Mouse (Mus musculus): ENCODE measurements at regions not wholly inside any gene's neighbourhood (a gene's known extent, or its start where the extent isn't known, plus 50 kb on each side); places are given as distances from the start of the nearest gene placed in this dataset.

DNA sequence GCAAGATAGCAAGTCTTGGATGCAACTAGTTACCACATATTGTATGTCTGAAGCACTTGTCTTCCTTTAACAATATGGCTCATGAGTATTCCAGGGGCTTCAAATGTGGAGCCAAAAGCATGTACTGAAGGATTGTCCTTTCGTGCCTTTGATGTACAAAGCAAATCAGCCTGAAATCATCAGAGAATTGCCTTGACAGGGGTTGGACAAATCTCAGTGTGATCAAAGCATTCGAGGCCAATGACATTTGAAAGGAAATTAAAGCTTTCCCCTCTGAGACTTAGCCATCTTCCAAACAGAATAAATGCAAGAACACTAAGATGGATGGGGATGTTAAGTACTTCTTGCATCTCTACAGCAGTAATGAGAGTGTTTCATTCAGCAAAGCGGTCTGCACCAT, 1144.9 kb downstream of the Mat2b start:
- Histone ChIP-seq H3K9me3 (replicated peaks; ENCODE audit: control insufficient read depth, low read length) (no peaks in the 10 kb centered on the region), H3K9ac (ENCODE audit: low read depth, low read length) (no peak overlapping the region), H3K27ac (ENCODE audit: low read length) (no peak overlapping the region), H3K36me3 (ENCODE audit: control insufficient read depth, insufficient read depth) (no peaks in the 10 kb centered on the region), H3K4me1 (ENCODE audit: control insufficient read depth, low read depth, low read length) (no peaks in the 10 kb centered on the region), H3K27me3 (ENCODE audit: control insufficient read depth, insufficient read depth, low read depth, low read length) (no peaks in the 10 kb centered on the region), H3K4me3 (ENCODE audit: low read depth, low read length) (no peak overlapping the region), H3K4me2 (ENCODE audit: low read depth, low read length) (no peak overlapping the region)
- 48% methylated on average over 3 of the region's 3 CpGs for WGBS (ENCODE audit: insufficient replicate concordance)
- no peak for ATAC-seq (ENCODE audit: low read depth)

DNA sequence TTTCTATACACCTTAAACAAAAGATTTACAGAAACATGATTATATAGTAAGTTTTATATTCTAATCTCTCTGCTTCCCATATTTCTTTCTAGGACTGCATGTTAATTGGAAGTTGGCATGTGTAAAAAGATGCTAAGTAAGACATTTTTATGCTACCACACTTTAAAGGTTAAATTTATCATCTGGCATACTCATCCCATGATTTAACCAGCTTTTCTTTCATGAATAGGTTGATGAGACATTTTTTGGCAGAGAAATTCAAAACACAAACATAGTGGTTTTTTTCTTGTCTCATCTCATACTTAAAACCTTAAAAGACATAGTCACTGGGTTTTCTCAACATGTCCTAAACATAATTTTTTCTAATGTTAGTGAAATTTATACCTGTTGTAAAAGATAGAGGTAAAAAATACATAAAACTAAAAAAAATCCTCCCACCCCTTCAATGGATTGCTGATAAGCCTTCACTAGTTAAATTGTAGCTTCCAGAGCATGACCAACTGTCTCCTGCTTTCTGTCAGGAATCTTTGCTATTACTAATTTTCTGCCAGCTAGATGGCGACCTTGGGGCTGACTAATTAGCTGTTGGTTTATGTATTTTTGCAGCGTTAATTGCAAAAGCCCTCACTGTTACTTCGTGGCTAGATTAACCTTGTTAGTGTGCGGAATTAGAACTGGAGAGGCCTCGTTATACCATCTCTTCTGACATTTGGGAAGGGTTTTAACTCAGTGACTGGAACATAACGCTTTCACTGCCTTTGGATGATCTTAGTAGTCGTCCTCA, 1169.9 kb downstream of the Mat2b start:
- H3K4me1 ChIP-seq (ENCODE audit: control insufficient read depth, low read depth, low read length) = no peaks in the 10 kb centered on the region
- no peak overlapping the region for H3K4me2 ChIP-seq (ENCODE audit: low read depth, low read length)
- H3K36me3 ChIP-seq (ENCODE audit: control insufficient read depth, insufficient read depth) = no peaks in the 10 kb centered on the region
- H3K9me3 ChIP-seq (replicated peaks; ENCODE audit: control insufficient read depth, low read length) = no peaks in the 10 kb centered on the region
- H3K27ac ChIP-seq (ENCODE audit: low read length) = no peak overlapping the region
- no peak overlapping the region for H3K4me3 ChIP-seq (ENCODE audit: low read depth, low read length)
- H3K9ac ChIP-seq (ENCODE audit: low read depth, low read length) = no peak overlapping the region
- ATAC-seq (ENCODE audit: low read depth) = no peak
- WGBS (ENCODE audit: insufficient replicate concordance) = 41% methylated on average over 7 of the region's 7 CpGs
- H3K27me3 ChIP-seq (ENCODE audit: control insufficient read depth, insufficient read depth, low read depth, low read length) = no peaks in the 10 kb centered on the region

- H3K9me3 ChIP-seq (replicated peaks; ENCODE audit: control insufficient read depth, low read length) = no peaks in the 10 kb centered on the region
- no peaks in the 10 kb centered on the region for H3K4me1 ChIP-seq (ENCODE audit: control insufficient read depth, low read depth, low read length)
- no peak for ATAC-seq (ENCODE audit: low read depth)
- H3K36me3 ChIP-seq (ENCODE audit: control insufficient read depth, insufficient read depth) = no peaks in the 10 kb centered on the region
- no peak overlapping the region for H3K9ac ChIP-seq (ENCODE audit: low read depth, low read length)
- no peak overlapping the region for H3K4me2 ChIP-seq (ENCODE audit: low read depth, low read length)
- no peak overlapping the region for H3K4me3 ChIP-seq (ENCODE audit: low read depth, low read length)
- H3K27me3 ChIP-seq (ENCODE audit: control insufficient read depth, insufficient read depth, low read depth, low read length) = no peaks in the 10 kb centered on the region
- H3K27ac ChIP-seq (ENCODE audit: low read length) = no peak overlapping the region
- 60% methylated on average over 4 of the region's 4 CpGs for WGBS (ENCODE audit: insufficient replicate concordance)
These were observed 1199.8 kb downstream of the Mat2b start for GRCm38 (mm10) chr11:39495253-39495652.

- H3K4me2 ChIP-seq (ENCODE audit: low read depth, low read length) = no peak overlapping the region
- WGBS (ENCODE audit: insufficient replicate concordance) = 55% methylated on average over 8 of the region's 8 CpGs
These were observed 1217.9 kb downstream of the Mat2b start for GRCm38 (mm10) chr11:39477136-39477535.

GRCm38 (mm10) chr11:39453329-39453952, 1241.6 kb downstream of the Mat2b start:
- 65% methylated on average over 5 of the region's 5 CpGs for WGBS (ENCODE audit: insufficient replicate concordance)
- no peak overlapping the region for H3K27ac ChIP-seq (ENCODE audit: low read length)
- ATAC-seq (ENCODE audit: low read depth) = no peak
- no peaks in the 10 kb centered on the region for H3K9me3 ChIP-seq (replicated peaks; ENCODE audit: control insufficient read depth, low read length)
- H3K4me1 ChIP-seq (ENCODE audit: control insufficient read depth, low read depth, low read length) = no peaks in the 10 kb centered on the region
- H3K4me3 ChIP-seq (ENCODE audit: low read depth, low read length) = no peak overlapping the region
- no peaks in the 10 kb centered on the region for H3K27me3 ChIP-seq (ENCODE audit: control insufficient read depth, insufficient read depth, low read depth, low read length)
- no peak overlapping the region for H3K9ac ChIP-seq (ENCODE audit: low read depth, low read length)
- no peaks in the 10 kb centered on the region for H3K36me3 ChIP-seq (ENCODE audit: control insufficient read depth, insufficient read depth)
- H3K4me2 ChIP-seq (ENCODE audit: low read depth, low read length) = no peak overlapping the region

More at GRCm38 (mm10) chr11:39477136-39477535, 1217.9 kb downstream of the Mat2b start:
- ATAC-seq (ENCODE audit: low read depth) = no peak
- no peaks in the 10 kb centered on the region for H3K9me3 ChIP-seq (replicated peaks; ENCODE audit: control insufficient read depth, low read length)
- H3K36me3 ChIP-seq (ENCODE audit: control insufficient read depth, insufficient read depth) = no peaks in the 10 kb centered on the region
- H3K9ac ChIP-seq (ENCODE audit: low read depth, low read length) = no peak overlapping the region
- no peak overlapping the region for H3K4me3 ChIP-seq (ENCODE audit: low read depth, low read length)
- no peak overlapping the region for H3K27ac ChIP-seq (ENCODE audit: low read length)
- no peaks in the 10 kb centered on the region for H3K4me1 ChIP-seq (ENCODE audit: control insufficient read depth, low read depth, low read length)
- no peaks in the 10 kb centered on the region for H3K27me3 ChIP-seq (ENCODE audit: control insufficient read depth, insufficient read depth, low read depth, low read length)

GRCm38 (mm10) chr11:39446374-39446773, 1248.6 kb downstream of the Mat2b start:
- Histone ChIP-seq H3K4me1 (ENCODE audit: control insufficient read depth, low read depth, low read length) (no peaks in the 10 kb centered on the region), H3K4me3 (ENCODE audit: low read depth, low read length) (no peak overlapping the region), H3K9ac (ENCODE audit: low read depth, low read length) (no peak overlapping the region), H3K9me3 (replicated peaks; ENCODE audit: control insufficient read depth, low read length) (no peaks in the 10 kb centered on the region), H3K4me2 (ENCODE audit: low read depth, low read length) (no peak overlapping the region), H3K36me3 (ENCODE audit: control insufficient read depth, insufficient read depth) (no peaks in the 10 kb centered on the region), H3K27ac (ENCODE audit: low read length) (no peak overlapping the region), H3K27me3 (ENCODE audit: control insufficient read depth, insufficient read depth, low read depth, low read length) (no peaks in the 10 kb centered on the region)
- 0 out of 2 replicates have a peak, but pooled peaks have one; percentile 37 for ATAC-seq (ENCODE audit: low read depth)
- 38% methylated on average over 2 of the region's 2 CpGs for WGBS (ENCODE audit: insufficient replicate concordance)

DNA sequence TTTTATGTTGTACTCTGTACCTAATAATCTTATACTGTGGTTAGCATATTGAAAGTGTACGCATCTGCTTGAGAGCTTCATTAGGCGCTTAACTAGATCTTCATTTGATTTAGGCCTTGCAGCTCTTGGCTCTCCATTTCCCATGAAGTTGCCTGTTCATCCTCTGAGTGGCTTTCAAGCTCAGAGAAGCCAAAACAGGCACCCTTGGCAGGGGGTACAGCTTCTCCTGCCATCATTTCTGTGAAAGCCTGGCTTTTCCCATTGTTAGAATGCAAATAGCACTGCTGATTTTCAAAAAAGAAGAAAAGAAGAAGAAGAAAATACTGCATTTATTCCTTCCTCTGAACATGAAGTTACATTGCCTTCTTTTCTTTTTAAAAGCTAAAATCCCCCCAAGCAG, 1283.3 kb downstream of the Mat2b start:
- no peak overlapping the region for H3K9ac ChIP-seq (ENCODE audit: low read depth, low read length)
- H3K4me3 ChIP-seq (ENCODE audit: low read depth, low read length) = no peak overlapping the region
- no peaks in the 10 kb centered on the region for H3K36me3 ChIP-seq (ENCODE audit: control insufficient read depth, insufficient read depth)
- no peaks in the 10 kb centered on the region for H3K4me1 ChIP-seq (ENCODE audit: control insufficient read depth, low read depth, low read length)
- H3K4me2 ChIP-seq (ENCODE audit: low read depth, low read length) = no peak overlapping the region
- H3K9me3 ChIP-seq (replicated peaks; ENCODE audit: control insufficient read depth, low read length) = no peaks in the 10 kb centered on the region
- no peak for ATAC-seq (ENCODE audit: low read depth)
- WGBS (ENCODE audit: insufficient replicate concordance) = 65% methylated on average over 2 of the region's 2 CpGs
- H3K27ac ChIP-seq (ENCODE audit: low read length) = no peak overlapping the region
- H3K27me3 ChIP-seq (ENCODE audit: control insufficient read depth, insufficient read depth, low read depth, low read length) = no peaks in the 10 kb centered on the region

GRCm38 (mm10) chr11:39411182-39411581, 1283.8 kb downstream of the Mat2b start:
- 51% methylated on average over 2 of the region's 2 CpGs for WGBS (ENCODE audit: insufficient replicate concordance)
- H3K9ac ChIP-seq (ENCODE audit: low read depth, low read length) = no peak overlapping the region
- H3K27ac ChIP-seq (ENCODE audit: low read length) = no peak overlapping the region
- no peaks in the 10 kb centered on the region for H3K4me1 ChIP-seq (ENCODE audit: control insufficient read depth, low read depth, low read length)
- no peak overlapping the region for H3K4me2 ChIP-seq (ENCODE audit: low read depth, low read length)
- H3K27me3 ChIP-seq (ENCODE audit: control insufficient read depth, insufficient read depth, low read depth, low read length) = no peaks in the 10 kb centered on the region
- H3K4me3 ChIP-seq (ENCODE audit: low read depth, low read length) = no peak overlapping the region
- no peaks in the 10 kb centered on the region for H3K9me3 ChIP-seq (replicated peaks; ENCODE audit: control insufficient read depth, low read length)
- no peaks in the 10 kb centered on the region for H3K36me3 ChIP-seq (ENCODE audit: control insufficient read depth, insufficient read depth)
- ATAC-seq (ENCODE audit: low read depth) = no peak

- ATAC-seq (ENCODE audit: low read depth) = no peak
- no peak overlapping the region for H3K27ac ChIP-seq (ENCODE audit: low read length)
- H3K9ac ChIP-seq (ENCODE audit: low read depth, low read length) = no peak overlapping the region
- no peaks in the 10 kb centered on the region for H3K4me1 ChIP-seq (ENCODE audit: control insufficient read depth, low read depth, low read length)
- no peaks in the 10 kb centered on the region for H3K27me3 ChIP-seq (ENCODE audit: control insufficient read depth, insufficient read depth, low read depth, low read length)
- H3K4me3 ChIP-seq (ENCODE audit: low read depth, low read length) = no peak overlapping the region
- no peaks in the 10 kb centered on the region for H3K36me3 ChIP-seq (ENCODE audit: control insufficient read depth, insufficient read depth)
- H3K9me3 ChIP-seq (replicated peaks; ENCODE audit: control insufficient read depth, low read length) = no peaks in the 10 kb centered on the region
- no peak overlapping the region for H3K4me2 ChIP-seq (ENCODE audit: low read depth, low read length)
These were observed 1330.2 kb downstream of the Mat2b start for GRCm38 (mm10) chr11:39364827-39365226.

All from liver, embryonic 16.5 days (tissue).